Mouse (Mus musculus): ENCODE data around the gene Soga1. TPM values are rescaled to one million over a fixed set of nuclear protein-coding genes. Genes with fewer than 3 reads are reported as not detected.

The Soga1 gene
- polyA plus RNA-seq, 1 experiment = 5.3 TPM

DNA sequence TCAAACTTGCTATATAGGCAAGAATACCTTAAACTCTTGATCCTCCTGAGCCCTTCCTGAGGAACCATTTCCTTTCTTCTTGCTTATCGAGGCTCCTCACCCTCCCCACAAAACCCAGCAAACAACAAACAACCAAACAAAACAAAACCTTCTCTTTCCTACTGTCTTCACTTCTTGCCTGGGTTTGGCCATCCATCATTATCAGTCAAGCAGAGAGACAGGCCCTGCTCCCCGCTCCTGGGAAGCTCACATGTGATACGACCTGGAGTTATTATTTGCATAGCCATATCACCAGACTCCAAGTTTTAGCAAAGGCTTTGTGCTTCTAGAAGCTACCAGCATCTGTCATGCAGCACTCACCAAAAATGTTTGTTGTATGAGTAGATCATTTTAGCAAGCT is 91.7 kb downstream of the Soga1 start:
- DNase-seq (ENCODE audit: low read depth in 1 of 2, low spot score in 2 of 2) = no peak
- H3K36me3 ChIP-seq (ENCODE audit: control insufficient read depth, insufficient read depth, low read length) = no peaks in the 10 kb centered on the region
- no peaks in the 10 kb centered on the region for H3K27me3 ChIP-seq (ENCODE audit: control insufficient read depth, insufficient read depth, low read length)
- H3K27ac ChIP-seq (ENCODE audit: insufficient read depth, low read length) = no peak overlapping the region
- no peak overlapping the region for H3K4me3 ChIP-seq (ENCODE audit: extremely low read depth, insufficient read depth, insufficient read length)
- TF ChIP-seq POLR2A (IDR thresholded peaks at IDR 0.05; ENCODE audit: low read depth, low read length) (no peak), CTCF (IDR thresholded peaks at IDR 0.05; ENCODE audit: extremely low read depth, insufficient read depth, insufficient read length, insufficient replicate concordance) (no peak)
- 90% methylated on average over 3 of the region's 3 CpGs for WGBS
- H3K4me1 ChIP-seq (ENCODE audit: control insufficient read depth, insufficient read depth, insufficient read length) = no peaks in the 10 kb centered on the region; the same call in 1 of the 2 replicates

DNA sequence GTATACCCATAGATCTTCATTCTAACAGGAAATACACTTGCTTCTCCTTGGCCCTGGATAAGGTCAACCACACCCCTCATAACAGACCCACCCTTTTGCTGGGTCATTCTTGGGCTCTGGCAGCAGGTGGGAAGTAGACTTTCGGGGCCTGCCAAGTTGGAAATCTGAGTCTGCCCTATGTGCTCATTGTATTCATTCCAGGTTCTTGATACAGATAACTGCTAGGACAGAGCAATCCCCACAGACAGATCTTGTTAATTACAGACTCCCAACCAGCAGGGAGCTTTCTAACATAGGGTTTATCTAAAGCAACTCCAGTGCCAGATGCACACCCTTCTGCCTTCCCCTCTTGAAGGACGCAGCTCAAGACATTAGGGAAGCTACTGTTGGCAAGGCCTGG is 96.2 kb downstream of the Soga1 start:
- 80% methylated on average over 2 of the region's 2 CpGs for WGBS
- no peaks in the 10 kb centered on the region for H3K36me3 ChIP-seq (ENCODE audit: control insufficient read depth, insufficient read depth, low read length)
- no peak overlapping the region for H3K4me3 ChIP-seq (ENCODE audit: extremely low read depth, insufficient read depth, insufficient read length)
- H3K27ac ChIP-seq (ENCODE audit: insufficient read depth, low read length) = no peak overlapping the region
- no peak for DNase-seq (ENCODE audit: low read depth in 1 of 2, low spot score in 2 of 2)
- no peaks in the 10 kb centered on the region for H3K27me3 ChIP-seq (ENCODE audit: control insufficient read depth, insufficient read depth, low read length)
- TF ChIP-seq POLR2A (IDR thresholded peaks at IDR 0.05; ENCODE audit: low read depth, low read length) (no peak), CTCF (IDR thresholded peaks at IDR 0.05; ENCODE audit: extremely low read depth, insufficient read depth, insufficient read length, insufficient replicate concordance) (no peak)
- H3K4me1 ChIP-seq (ENCODE audit: control insufficient read depth, insufficient read depth, insufficient read length) = no peaks in the 10 kb centered on the region; the same call in 1 of the 2 replicates

DNA sequence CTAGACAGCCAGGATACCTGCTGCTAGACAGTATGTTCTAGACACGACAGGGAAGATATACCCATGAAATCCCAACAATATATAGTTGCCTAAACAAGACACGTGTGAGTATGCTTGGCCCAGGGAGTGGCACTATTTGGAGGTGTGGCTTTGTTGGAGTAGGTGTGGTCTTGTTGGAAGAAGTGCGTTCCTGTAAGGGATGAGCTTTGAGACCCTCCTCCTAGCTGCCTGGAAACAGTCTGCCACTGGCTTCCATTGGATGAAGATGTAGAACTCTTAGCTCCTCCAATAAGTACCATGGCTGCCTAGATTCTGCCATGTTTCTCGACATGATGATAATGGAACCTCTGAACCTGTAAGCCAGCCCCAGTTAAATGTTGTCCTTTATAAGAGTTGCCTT is 97.8 kb downstream of the Soga1 start:
- no peak for TF ChIP-seq CTCF (IDR thresholded peaks at IDR 0.05; ENCODE audit: extremely low read depth, insufficient read depth, insufficient read length, insufficient replicate concordance)
- no peak for TF ChIP-seq POLR2A (IDR thresholded peaks at IDR 0.05; ENCODE audit: low read depth, low read length)
- no peaks in the 10 kb centered on the region for H3K36me3 ChIP-seq (ENCODE audit: control insufficient read depth, insufficient read depth, low read length)
- no peak for DNase-seq (ENCODE audit: low read depth in 1 of 2, low spot score in 2 of 2)
- H3K27ac ChIP-seq (ENCODE audit: insufficient read depth, low read length) = no peak overlapping the region
- no peak overlapping the region for H3K4me3 ChIP-seq (ENCODE audit: extremely low read depth, insufficient read depth, insufficient read length)
- WGBS = 86% methylated on average over 4 of the region's 4 CpGs
- no peaks in the 10 kb centered on the region; the same call in 1 of the 2 replicates for H3K4me1 ChIP-seq (ENCODE audit: control insufficient read depth, insufficient read depth, insufficient read length)
- no peaks in the 10 kb centered on the region for H3K27me3 ChIP-seq (ENCODE audit: control insufficient read depth, insufficient read depth, low read length)

DNA sequence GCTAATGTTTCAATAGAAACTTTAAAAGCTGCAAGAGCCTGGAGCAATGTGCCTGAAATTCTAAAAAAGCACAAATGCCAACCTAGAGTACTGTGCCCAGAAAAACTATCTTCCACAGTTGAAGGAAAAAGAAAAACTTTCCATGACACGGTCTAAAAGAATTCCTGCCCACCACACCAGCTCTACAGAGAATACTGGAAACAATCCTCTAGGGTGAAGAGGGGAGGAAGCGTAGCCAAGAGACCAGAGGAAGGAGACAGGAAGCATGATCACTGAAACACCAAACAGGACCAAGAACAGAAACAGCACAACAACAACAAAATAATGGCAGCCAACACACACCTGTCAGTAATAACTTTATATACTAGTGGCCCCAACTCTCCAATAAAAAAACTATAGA is 99.0 kb downstream of the Soga1 start:
- H3K4me3 ChIP-seq (ENCODE audit: extremely low read depth, insufficient read depth, insufficient read length) = no peak overlapping the region
- peaks cover 1% of the 10 kb centered on the region; the same call in 1 of the 2 replicates for H3K4me1 ChIP-seq (ENCODE audit: control insufficient read depth, insufficient read depth, insufficient read length)
- no peak for TF ChIP-seq CTCF (IDR thresholded peaks at IDR 0.05; ENCODE audit: extremely low read depth, insufficient read depth, insufficient read length, insufficient replicate concordance)
- TF ChIP-seq POLR2A (IDR thresholded peaks at IDR 0.05; ENCODE audit: low read depth, low read length) = no peak
- no peak overlapping the region for H3K27ac ChIP-seq (ENCODE audit: insufficient read depth, low read length)
- no peak for DNase-seq (ENCODE audit: low read depth in 1 of 2, low spot score in 2 of 2)
- H3K27me3 ChIP-seq (ENCODE audit: control insufficient read depth, insufficient read depth, low read length) = no peaks in the 10 kb centered on the region
- no peaks in the 10 kb centered on the region for H3K36me3 ChIP-seq (ENCODE audit: control insufficient read depth, insufficient read depth, low read length)
- WGBS = 47% methylated on average over 2 of the region's 2 CpGs

DNA sequence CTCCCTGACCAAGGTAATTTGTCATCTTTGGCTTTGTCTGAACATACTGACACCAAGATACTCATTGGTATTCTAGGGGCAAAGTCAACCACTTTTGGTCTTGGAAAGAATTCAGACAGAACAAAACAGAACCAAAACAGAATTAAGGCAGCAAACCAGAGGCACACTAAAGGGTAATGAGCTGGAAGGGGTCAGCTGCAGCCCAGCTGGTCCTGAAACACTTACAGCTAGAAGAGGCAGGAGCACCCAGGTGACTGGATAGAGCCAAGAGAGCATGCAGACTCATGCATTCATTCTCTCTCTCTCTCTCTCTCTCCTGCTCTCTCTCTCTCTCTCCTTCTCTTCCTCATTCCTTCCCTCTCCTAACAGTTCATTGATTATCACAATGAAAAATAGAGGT is 102.3 kb downstream of the Soga1 start:
- Histone ChIP-seq H3K36me3 (ENCODE audit: control insufficient read depth, insufficient read depth, low read length) (no peaks in the 10 kb centered on the region), H3K27me3 (ENCODE audit: control insufficient read depth, insufficient read depth, low read length) (no peaks in the 10 kb centered on the region), H3K4me3 (ENCODE audit: extremely low read depth, insufficient read depth, insufficient read length) (no peak overlapping the region), H3K27ac (ENCODE audit: insufficient read depth, low read length) (no peak overlapping the region), H3K4me1 (ENCODE audit: control insufficient read depth, insufficient read depth, insufficient read length) (peaks cover 6% of the 10 kb centered on the region; the same call in 1 of the 2 replicates)
- no peak for DNase-seq (ENCODE audit: low read depth in 1 of 2, low spot score in 2 of 2)
- TF ChIP-seq POLR2A (IDR thresholded peaks at IDR 0.05; ENCODE audit: low read depth, low read length) = no peak
- no peak for TF ChIP-seq CTCF (IDR thresholded peaks at IDR 0.05; ENCODE audit: extremely low read depth, insufficient read depth, insufficient read length, insufficient replicate concordance)

DNA sequence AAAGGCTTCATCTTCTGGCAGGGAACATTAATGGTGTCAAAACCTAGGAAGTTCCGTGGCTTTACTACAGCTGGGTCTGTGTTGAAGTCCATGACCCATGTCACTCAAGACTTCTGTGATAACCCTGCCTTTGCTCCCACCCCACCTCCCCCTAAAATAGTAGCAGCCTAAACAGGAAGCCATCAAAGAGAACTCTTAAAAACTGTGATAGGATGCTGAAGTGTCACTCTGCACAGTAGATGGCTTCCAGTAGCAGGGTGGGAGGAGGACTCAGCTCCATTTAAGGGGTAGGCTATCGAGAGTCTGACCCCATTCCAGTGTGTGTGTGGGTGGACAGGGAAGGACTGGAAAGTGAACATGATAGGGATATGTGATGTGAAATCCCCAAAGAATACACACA is 104.1 kb downstream of the Soga1 start:
- no peak overlapping the region for H3K27ac ChIP-seq (ENCODE audit: insufficient read depth, low read length)
- peaks cover 6% of the 10 kb centered on the region; the same call in 1 of the 2 replicates for H3K4me1 ChIP-seq (ENCODE audit: control insufficient read depth, insufficient read depth, insufficient read length)
- TF ChIP-seq POLR2A (IDR thresholded peaks at IDR 0.05; ENCODE audit: low read depth, low read length) (no peak), CTCF (IDR thresholded peaks at IDR 0.05; ENCODE audit: extremely low read depth, insufficient read depth, insufficient read length, insufficient replicate concordance) (no peak)
- no peak overlapping the region; the same call in 1 of the 2 replicates for H3K4me3 ChIP-seq (ENCODE audit: extremely low read depth, insufficient read depth, insufficient read length)
- WGBS = 12% methylated on average over 2 of the region's 2 CpGs
- DNase-seq (ENCODE audit: low read depth in 1 of 2, low spot score in 2 of 2) = no peak
- H3K36me3 ChIP-seq (ENCODE audit: control insufficient read depth, insufficient read depth, low read length) = no peaks in the 10 kb centered on the region
- no peaks in the 10 kb centered on the region for H3K27me3 ChIP-seq (ENCODE audit: control insufficient read depth, insufficient read depth, low read length)

DNA sequence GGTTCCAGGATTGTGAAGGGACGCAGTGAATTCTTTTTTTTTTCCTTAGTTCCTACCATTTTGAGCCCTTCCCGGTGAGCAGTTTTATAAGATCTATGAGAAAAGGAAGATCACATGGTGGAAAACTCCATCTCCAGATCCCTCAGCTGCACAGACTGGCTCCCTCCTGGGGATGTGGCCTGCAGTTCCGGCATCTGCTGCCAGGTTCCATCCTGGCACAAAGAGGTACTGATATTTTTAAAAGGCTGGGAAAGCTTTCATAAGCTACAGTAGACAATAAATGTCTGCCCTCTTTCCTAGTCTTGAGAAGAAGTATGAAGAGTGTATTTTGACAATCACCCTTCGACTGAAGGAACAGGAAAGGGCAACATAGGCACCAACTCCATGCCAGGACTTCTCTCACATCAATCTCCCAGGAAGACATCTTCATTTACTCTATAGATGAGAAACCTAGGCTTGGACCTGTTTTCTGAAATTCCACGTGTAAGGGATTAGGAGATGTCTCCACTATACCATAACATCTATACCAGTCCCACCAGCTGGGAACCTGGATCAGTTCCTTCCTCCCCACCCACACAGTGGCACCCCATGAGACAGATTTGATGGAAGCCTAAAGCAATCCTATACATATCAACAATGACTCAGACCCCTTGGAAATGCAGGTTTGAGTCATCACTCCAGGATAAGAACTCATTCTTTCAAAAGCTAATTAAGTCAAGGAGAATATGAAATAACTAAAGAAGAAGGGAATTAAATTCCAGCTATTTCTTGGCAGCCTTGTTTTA is 105.5 kb downstream of the Soga1 start:
- DNase-seq (ENCODE audit: low read depth in 1 of 2, low spot score in 2 of 2) = no peak
- Histone ChIP-seq H3K27ac (ENCODE audit: insufficient read depth, low read length) (no peak overlapping the region), H3K4me1 (ENCODE audit: control insufficient read depth, insufficient read depth, insufficient read length) (peaks cover 6% of the 10 kb centered on the region; the same call in 1 of the 2 replicates), H3K36me3 (ENCODE audit: control insufficient read depth, insufficient read depth, low read length) (no peaks in the 10 kb centered on the region), H3K27me3 (ENCODE audit: control insufficient read depth, insufficient read depth, low read length) (no peaks in the 10 kb centered on the region), H3K4me3 (ENCODE audit: extremely low read depth, insufficient read depth, insufficient read length) (no peak overlapping the region)
- WGBS = 88% methylated on average over 5 of the region's 5 CpGs
- TF ChIP-seq CTCF (IDR thresholded peaks at IDR 0.05; ENCODE audit: extremely low read depth, insufficient read depth, insufficient read length, insufficient replicate concordance) (no peak), POLR2A (IDR thresholded peaks at IDR 0.05; ENCODE audit: low read depth, low read length) (no peak)

Data from spleen, adult 2 months (tissue).